Mouse (Mus musculus) midbrain, embryonic 16.5 days (tissue): Measurements from ENCODE around the gene Kmt2d. TPM values are rescaled to one million over a fixed set of nuclear protein-coding genes. Genes with fewer than 3 reads are reported as not detected.

ENCODE experiments used
- ATAC-seq: fragments of 200-750 bp; cut with Nextera tagmentation; 2 replicates; pipeline ENCODE4 v1.8.0; 2017; ENCODE audit warnings: moderate TSS enrichment
- H3K27ac ChIP-seq: fragments of 300-500 bp; sonication (generic); 2 replicates; pipeline ENCODE4 v1.5.1; 2014; ENCODE audit warnings: mild to moderate bottlenecking, low read length, mixed read lengths
- H3K27me3 ChIP-seq: fragments of 300-500 bp; sonication (generic); 2 replicates; pipeline ENCODE4 v1.6.1; 2014; ENCODE audit warnings: low read depth, low read length, mixed read lengths; ENCODE audit not compliant: control insufficient read depth, insufficient read depth
- H3K36me3 ChIP-seq: fragments of 300-500 bp; sonication (generic); 2 replicates; pipeline ENCODE4 v1.6.1; 2014; ENCODE audit warnings: mild to moderate bottlenecking, low read length, moderate library complexity, mixed read lengths; ENCODE audit not compliant: control insufficient read depth, insufficient read depth
- H3K4me1 ChIP-seq: fragments of 300-500 bp; sonication (generic); 2 replicates; pipeline ENCODE4 v1.6.1; 2014; ENCODE audit warnings: mild to moderate bottlenecking, low read length, mixed read lengths; ENCODE audit not compliant: control insufficient read depth, insufficient read depth
- H3K4me2 ChIP-seq: fragments of 300-500 bp; sonication (generic); 2 replicates; pipeline ENCODE4 v1.6.1; 2014; ENCODE audit warnings: mild to moderate bottlenecking, low read length, mixed read lengths
- H3K4me3 ChIP-seq: fragments of 300-500 bp; sonication (generic); 2 replicates; pipeline ENCODE4 v1.5.1; 2014; ENCODE audit warnings: low read depth, mild to moderate bottlenecking, low read length, moderate library complexity, mixed read lengths
- H3K9ac ChIP-seq: fragments of 300-500 bp; sonication (generic); 2 replicates; pipeline ENCODE4 v1.6.1; 2014; ENCODE audit warnings: low read depth, low read length, mixed read lengths
- H3K9me3 ChIP-seq: fragments of 300-500 bp; sonication (generic); replicated peaks from 2 replicates; pipeline ENCODE4 v1.6.1; 2014; ENCODE audit warnings: mild to moderate bottlenecking, low read length, mixed read lengths; ENCODE audit not compliant: control insufficient read depth, poor library complexity, severe bottlenecking
- WGBS: fragments of 180-500 bp; shearing (Covaris S2); extraction: QIAGEN DNeasy Blood & Tissue Kit; methylation state at CpG from one replicate; pipeline ENCODE4 v1.1.7; 2014; 5-methylcytosine and 5-hydroxymethylcytosine counted together
- polyA plus RNA-seq: library from polyadenylated mRNA; unstranded; fragments of >200 nt; fragmentation: Nextera tagmentation; extraction: Ambion mirVana; gene quantifications from 2 replicates; pipeline ENCODE4 v1.2.1, GENCODE M21; 2015

The Kmt2d gene
- polyA plus RNA-seq, 1 experiment from 2014 or later = 10.1 TPM

DNA sequence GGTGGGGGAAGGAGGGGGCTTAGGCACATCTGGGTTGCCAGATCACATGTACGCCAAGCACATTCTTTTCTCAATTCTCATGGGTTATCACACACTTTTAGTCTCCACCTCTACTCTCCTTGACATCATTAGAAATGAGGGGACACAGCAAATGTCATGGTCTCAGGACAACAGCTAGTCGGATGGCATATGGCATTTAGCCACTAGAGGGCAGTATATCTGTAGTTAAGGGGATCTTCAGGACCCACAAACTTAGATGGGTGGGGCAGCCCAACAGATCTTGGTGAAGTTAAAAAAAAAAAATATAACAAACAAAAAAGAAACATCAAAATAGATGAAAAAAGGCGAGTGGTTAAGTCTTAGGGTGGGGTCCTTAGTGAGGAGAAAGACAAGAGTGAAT is 6.3 kb upstream of the Kmt2d start:
- Histone ChIP-seq H3K4me1 (peaks cover 24% of the 10 kb centered on the region), H3K27ac (no peak overlapping the region), H3K9me3 (no peaks in the 10 kb centered on the region), H3K27me3 (no peaks in the 10 kb centered on the region), H3K4me3 (no peak overlapping the region), H3K9ac (no peak overlapping the region), H3K4me2 (no peak overlapping the region), H3K36me3 (peaks cover 3% of the 10 kb centered on the region)
- no peak for ATAC-seq
- WGBS = 11% methylated on average over 3 of the region's 3 CpGs

DNA sequence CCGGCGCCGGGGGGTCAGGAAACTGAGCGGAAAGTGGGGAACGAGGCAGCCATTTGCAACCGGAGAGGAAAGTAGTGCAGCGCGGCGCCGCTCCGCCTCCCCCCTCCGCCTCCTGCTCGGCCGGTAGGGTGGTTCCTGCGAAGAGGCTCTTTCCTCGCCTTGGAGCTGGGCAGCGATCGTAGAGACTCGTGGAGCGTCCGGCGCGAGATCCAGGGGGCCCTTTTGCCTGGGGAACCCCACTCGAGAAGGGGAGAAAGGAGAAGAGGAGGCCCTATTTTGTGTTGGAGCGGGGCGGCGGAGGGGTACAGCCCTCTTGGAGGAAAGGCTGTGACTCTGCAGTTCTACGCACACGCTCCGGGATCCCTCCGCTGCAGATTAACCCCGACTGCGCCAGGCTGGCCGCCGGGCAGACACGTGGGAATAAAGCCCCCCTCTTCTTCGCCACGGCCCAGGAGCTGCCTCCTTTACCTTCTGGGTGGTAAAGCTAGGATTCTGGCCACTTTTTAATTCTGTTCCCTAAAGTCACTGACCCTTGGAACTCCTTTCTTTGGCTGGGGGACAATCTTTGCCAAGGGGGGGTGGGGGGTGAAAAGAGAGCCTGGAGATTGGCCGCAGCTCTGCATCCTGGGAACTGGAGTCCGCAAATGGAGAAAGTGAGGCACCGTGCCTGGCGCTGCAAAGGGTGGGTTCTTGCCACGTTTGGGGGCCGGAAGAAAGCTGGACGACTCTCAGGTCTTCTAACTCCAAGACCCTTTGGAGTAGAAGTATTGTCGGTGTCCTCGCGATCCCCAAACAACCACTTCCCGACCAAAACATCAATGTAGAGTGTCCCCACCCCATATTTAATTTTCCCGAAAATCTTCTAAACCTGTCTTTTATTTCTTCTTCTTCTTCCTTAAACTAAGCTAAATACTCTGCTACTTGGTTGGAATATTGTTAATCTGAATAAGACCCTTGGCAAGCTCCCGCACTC is 1.2 kb upstream of the Kmt2d start:
- Histone ChIP-seq H3K9ac (peak overlapping the region; percentile 97), H3K27ac (peak overlapping the region; percentile 99), H3K4me3 (peak overlapping the region; percentile 98), H3K4me2 (peak overlapping the region; percentile 100), H3K36me3 (no peaks in the 10 kb centered on the region), H3K27me3 (no peaks in the 10 kb centered on the region), H3K9me3 (no peaks in the 10 kb centered on the region), H3K4me1 (peaks cover 34% of the 10 kb centered on the region)
- WGBS = under 1% methylated on average over 51 of the region's 51 CpGs
- peak; percentile 78 for ATAC-seq

DNA sequence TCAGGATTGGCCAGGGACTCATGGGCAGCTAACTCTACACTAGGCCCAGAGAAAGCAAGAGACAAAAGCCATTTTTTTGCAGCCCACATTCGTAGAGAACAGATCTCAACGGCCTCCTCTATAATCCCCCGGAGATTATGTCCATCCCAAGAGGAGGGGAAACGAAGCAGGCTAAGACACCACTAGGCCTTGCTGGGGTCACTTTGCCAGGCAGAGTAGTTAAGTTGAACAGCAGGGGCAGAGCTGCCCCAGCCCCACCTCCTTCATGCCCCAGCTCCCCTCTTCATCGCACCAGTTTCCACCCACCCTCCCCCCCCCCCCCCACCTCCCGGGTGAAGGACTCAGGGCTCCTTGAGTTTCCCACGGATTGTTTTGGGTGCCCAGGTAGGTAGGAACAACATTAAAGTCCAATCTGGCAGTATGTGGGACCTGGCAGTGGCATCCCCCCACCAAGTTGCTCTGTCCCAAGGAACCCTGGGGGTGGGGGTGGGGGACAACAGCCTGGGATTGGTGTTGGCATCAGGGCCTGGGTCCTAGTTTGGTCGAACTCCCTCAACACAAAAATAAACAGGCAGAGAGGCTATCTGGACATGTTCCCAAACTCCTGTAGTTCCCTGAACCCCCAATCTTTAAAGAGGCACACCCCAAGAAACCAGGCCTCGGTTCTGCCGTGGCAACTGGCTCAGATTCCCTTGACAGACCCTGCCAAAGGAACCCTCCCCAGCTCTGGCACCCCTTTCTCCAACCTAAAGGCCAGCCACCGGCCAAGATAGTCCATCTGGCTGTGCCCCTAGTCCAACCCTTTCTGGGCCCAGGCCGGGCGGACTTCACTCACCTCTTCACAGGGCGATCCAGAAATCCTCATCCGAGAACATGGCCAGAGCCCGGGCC is 580 bp downstream of the Kmt2d start:
- under 1% methylated on average over 15 of the region's 16 CpGs for WGBS

DNA sequence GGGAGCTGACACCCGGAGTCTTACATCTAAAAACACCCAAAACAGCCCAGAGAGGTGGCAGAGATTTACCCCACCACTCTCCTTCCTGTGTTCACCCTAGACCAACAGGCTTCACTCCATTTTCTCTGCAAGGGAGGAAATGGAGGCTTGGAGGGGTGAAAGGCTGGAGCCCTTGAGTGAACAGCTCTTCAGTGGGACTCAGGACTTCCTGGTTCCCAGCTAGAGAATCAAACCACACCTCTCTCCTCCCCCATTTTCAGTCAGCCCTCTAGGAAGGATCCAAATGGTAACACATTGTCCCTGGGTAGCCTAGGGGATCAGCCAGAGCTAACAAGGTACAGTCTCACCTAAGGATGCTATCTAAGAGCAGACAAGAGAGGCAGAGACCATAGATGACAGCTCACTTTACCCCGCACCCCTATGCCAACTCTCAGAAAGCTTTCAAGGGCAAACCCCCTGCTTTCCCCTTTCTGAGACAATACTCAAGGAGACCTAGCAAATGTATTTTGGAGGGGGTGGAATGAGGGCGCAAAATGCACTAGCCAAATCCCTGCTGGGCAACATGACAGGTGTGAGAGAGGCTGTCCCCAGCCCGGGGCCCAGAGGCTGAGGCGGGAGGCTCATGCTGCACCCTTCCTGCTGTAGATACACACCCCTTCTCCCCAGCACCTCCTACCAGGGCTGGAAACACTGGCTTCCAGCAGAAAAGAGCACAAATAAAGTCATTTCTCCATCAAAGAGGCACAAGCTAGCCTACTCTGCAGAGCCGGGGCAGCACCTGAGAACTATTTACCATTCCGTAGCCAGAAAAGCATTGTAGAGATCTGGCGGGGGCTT is 1.4 kb downstream of the Kmt2d start:
- WGBS = 9% methylated on average over 8 of the region's 8 CpGs
- Histone ChIP-seq H3K36me3 (peaks cover 16% of the 10 kb centered on the region), H3K27ac (peak overlapping the region; percentile 17; the same call in 1 of the 2 replicates)

More for the DNA sequence above, 580 bp downstream of the Kmt2d start:
- Histone ChIP-seq H3K4me1 (peaks cover 39% of the 10 kb centered on the region), H3K9me3 (no peaks in the 10 kb centered on the region), H3K27me3 (no peaks in the 10 kb centered on the region), H3K4me2 (peak overlapping the region; percentile 100), H3K36me3 (peaks cover 7% of the 10 kb centered on the region), H3K27ac (peak overlapping the region; percentile 99), H3K9ac (peak overlapping the region; percentile 97), H3K4me3 (peak overlapping the region; percentile 98)
- ATAC-seq = no peak

DNA sequence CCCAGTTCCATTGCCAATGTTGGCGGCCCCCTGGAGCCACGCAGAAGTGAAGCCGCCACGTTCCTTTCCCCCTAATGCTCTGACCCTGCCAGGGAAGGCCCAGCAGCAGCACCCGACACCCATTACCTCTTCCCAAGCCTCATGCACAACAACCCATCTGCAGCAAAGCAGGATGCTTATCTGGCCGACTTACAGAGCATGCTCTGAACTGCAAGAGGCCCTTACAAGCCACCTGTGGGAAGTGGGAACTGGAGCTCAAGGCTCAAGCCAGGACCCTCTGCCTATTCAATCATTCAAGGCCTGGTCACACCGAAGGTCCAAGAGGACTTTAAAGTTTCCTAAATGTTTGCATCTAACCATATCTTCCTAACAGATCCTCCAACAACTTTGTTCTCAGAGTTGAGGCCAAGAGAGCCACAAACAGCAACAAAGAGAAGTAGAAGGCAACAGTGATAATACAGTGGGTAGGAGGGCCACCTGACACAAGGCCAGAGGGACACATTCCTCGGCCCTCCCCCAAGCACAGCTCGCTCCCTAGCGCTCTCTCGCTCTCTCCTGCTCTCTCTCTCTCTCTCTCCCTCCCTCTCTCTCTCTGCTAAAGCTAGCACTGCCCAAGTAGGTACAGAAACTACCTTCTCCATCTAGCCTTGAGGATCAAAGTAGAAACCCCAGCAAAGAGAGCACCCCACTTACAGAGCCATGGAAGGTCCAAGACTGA is 2.5 kb downstream of the Kmt2d start:
- no peak for ATAC-seq
- Histone ChIP-seq H3K4me1 (peaks cover 39% of the 10 kb centered on the region), H3K27ac (0 out of 2 replicates have a peak overlapping the region, but pooled peaks have one; percentile 2), H3K27me3 (no peaks in the 10 kb centered on the region), H3K9me3 (no peaks in the 10 kb centered on the region), H3K36me3 (peaks cover 25% of the 10 kb centered on the region), H3K4me3 (peak overlapping the region; percentile 98), H3K4me2 (peak overlapping the region; percentile 100), H3K9ac (peak overlapping the region; percentile 97)
- WGBS = 38% methylated on average over 11 of the region's 11 CpGs

More for the DNA sequence above, 1.4 kb downstream of the Kmt2d start:
- Histone ChIP-seq H3K4me3 (peak overlapping the region; percentile 98), H3K27me3 (no peaks in the 10 kb centered on the region), H3K4me2 (peak overlapping the region; percentile 100), H3K9me3 (no peaks in the 10 kb centered on the region), H3K9ac (peak overlapping the region; percentile 97), H3K4me1 (peaks cover 39% of the 10 kb centered on the region)
- ATAC-seq = no peak

DNA sequence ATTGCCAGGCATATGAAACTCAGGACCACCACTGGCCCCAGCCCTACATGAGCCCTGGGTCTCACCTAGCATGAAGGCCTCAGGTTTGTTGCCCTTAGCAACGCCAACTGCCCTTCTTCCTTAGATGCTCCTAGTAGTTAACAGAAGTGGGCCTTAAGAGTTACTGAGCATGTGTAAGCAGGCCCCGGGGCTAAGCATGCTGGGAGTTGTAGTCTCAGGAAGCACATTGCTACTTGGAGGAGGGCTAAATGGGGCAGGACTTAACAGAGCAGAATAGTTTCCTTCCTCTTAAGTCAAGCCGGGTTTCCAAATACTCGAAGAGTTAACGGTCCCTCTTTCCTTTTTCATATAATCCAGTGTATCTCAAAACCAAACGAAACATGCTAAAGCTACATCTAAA is 3.7 kb downstream of the Kmt2d start:
- Histone ChIP-seq H3K27ac (no peak overlapping the region), H3K4me1 (peaks cover 34% of the 10 kb centered on the region), H3K4me3 (no peak overlapping the region), H3K9ac (no peak overlapping the region), H3K9me3 (no peaks in the 10 kb centered on the region), H3K27me3 (no peaks in the 10 kb centered on the region), H3K4me2 (peak overlapping the region; percentile 100), H3K36me3 (peaks cover 37% of the 10 kb centered on the region)
- ATAC-seq = no peak
- WGBS = 66% methylated on average over 6 of the region's 6 CpGs

DNA sequence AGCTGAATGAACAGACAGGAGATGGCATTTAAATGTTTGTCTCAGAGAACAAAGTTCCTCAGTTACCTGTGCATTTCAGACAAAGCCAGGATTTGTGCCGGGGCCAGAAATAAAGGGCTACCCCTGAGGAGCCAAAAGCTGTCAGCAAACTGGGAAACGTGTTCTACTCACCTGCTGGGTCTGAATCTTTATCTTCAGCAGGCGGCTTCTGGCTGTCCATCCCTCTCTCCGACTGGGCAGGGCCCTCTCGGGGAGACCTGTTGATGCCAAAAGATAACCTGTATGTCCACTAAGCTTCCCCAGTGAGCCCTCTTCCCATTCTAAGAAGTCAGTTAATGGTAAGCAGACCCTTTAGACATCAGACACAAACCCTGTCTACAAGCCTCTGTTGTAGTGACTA is 4.5 kb downstream of the Kmt2d start:
- H3K36me3 ChIP-seq = peaks cover 45% of the 10 kb centered on the region
- no peak overlapping the region for H3K4me2 ChIP-seq
- 84% methylated on average over 5 of the region's 5 CpGs for WGBS

DNA sequence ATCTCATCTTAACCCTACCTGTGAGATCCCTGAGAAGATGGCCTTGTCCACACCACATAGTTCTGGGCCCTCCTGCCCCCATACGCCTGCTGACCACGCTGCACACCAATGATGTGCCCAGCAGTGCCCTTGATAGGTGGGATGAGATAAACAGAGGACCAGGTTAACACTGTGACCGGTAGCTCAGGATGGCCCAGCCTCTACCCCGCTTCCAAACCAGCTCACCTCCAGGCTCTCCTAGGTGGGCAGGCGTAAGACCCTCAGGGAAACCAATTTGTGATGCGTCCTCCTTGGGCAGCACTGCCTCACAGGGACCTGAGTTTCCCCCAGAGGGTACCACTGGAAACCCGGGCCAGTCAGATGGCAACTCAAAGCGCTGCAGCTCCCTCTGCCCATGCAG is 5.2 kb downstream of the Kmt2d start:
- Histone ChIP-seq H3K4me3 (no peak overlapping the region), H3K4me1 (peaks cover 34% of the 10 kb centered on the region), H3K27ac (no peak overlapping the region), H3K9me3 (no peaks in the 10 kb centered on the region), H3K36me3 (peaks cover 52% of the 10 kb centered on the region), H3K9ac (no peak overlapping the region), H3K27me3 (no peaks in the 10 kb centered on the region), H3K4me2 (no peak overlapping the region)
- no peak for ATAC-seq
- 95% methylated on average over 8 of the region's 8 CpGs for WGBS

More for the DNA sequence above, 4.5 kb downstream of the Kmt2d start:
- no peak overlapping the region for H3K27ac ChIP-seq
- H3K27me3 ChIP-seq = no peaks in the 10 kb centered on the region
- H3K4me3 ChIP-seq = no peak overlapping the region
- H3K4me1 ChIP-seq = peaks cover 34% of the 10 kb centered on the region
- no peaks in the 10 kb centered on the region for H3K9me3 ChIP-seq
- no peak for ATAC-seq
- H3K9ac ChIP-seq = no peak overlapping the region
